Mouse (Mus musculus): Measurements from ENCODE around the gene Fez2.

- TF ChIP-seq CTCF (conservative IDR thresholded peaks at IDR 0.05; ENCODE audit: insufficient read depth, insufficient read length, low read depth, low read length) (no peak), POLR2A (IDR thresholded peaks at IDR 0.05; ENCODE audit: low read depth, low read length) (no peak)
Measured at GRCm38 (mm10) chr17:78465500-78465899, 47.5 kb upstream of the Fez2 start.
